Mouse (Mus musculus) G1E (cell line): ENCODE data around the gene Fbxl22.

Source experiments
- CTCF ChIP-seq: IDR thresholded peaks from 2 replicates; pipeline ENCODE4 v1.5.1; 2012; ENCODE audit warnings: low read depth, low read length, inconsistent platforms, mixed read lengths
- TAL1 ChIP-seq: conservative IDR thresholded peaks from 2 replicates; pipeline ENCODE4 v1.6.1; 2012; ENCODE audit warnings: low read depth, low read length, inconsistent platforms, mixed read lengths

GRCm38 (mm10) chr9:66477785-66478184, 36.6 kb downstream of the Fbxl22 start:
- no peak for TF ChIP-seq TAL1
- TF ChIP-seq CTCF, result no peak
